Mouse (Mus musculus) cerebellum, postnatal 36 days (tissue): ENCODE results near the gene H2al1n.
"Not testable (repeated sequence)": the region's sequence is repeated elsewhere in the genome, so short reads cannot be mapped to it uniquely, and the experiment has no call there.

Experiments used
- DNase-seq, 2 experiments: peaks; one replicate each; pipeline ENCODE4 v3.0.0; 2021 to 2022; ENCODE audit warnings: mixed read lengths in 2 of 2

Gene H2al1n

DNA sequence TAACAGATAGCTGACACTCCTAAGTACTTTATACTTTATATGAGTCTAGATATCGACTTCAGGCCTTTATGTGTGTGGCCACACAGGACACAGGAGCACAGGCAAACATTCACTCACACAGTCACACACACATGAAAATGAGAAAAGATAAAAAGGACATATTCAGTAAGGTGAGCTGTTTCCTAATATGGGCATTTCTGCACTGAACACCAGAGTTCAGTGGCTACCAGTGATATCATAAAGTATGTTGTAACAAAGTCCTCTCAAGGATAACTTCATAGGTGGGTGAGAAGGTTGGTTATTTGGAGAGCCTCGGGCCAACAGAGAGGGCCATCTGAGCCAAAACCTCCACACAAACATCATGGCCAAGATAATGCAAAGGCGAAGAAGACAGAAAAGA, at the start of gene H2al1n:
H2al1n (plus strand) TSS at position 301 of the 400 bp plus-strand sequence.
- DNase-seq, result not testable (repeated sequence)

DNA sequence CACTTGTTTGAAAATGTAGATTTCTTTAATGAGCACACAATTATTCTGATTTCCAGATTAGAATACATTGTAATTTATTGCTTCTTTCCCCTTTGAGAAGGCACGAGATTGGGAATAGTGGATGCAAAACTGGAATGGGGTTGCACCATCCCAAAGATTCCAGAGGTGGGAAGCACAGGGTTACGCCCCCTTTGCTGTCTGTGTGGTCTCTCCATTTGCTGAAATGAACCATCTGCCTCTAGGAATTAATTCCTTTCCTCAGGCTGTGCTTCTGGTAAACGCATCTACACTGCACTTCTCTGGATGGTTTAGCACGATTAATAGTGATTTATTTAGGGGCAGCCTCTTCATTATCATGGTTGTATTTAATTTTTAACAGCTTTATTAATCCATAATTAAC, 11.7 kb upstream of the H2al1n start:
- DNase-seq, result no peak

DNA sequence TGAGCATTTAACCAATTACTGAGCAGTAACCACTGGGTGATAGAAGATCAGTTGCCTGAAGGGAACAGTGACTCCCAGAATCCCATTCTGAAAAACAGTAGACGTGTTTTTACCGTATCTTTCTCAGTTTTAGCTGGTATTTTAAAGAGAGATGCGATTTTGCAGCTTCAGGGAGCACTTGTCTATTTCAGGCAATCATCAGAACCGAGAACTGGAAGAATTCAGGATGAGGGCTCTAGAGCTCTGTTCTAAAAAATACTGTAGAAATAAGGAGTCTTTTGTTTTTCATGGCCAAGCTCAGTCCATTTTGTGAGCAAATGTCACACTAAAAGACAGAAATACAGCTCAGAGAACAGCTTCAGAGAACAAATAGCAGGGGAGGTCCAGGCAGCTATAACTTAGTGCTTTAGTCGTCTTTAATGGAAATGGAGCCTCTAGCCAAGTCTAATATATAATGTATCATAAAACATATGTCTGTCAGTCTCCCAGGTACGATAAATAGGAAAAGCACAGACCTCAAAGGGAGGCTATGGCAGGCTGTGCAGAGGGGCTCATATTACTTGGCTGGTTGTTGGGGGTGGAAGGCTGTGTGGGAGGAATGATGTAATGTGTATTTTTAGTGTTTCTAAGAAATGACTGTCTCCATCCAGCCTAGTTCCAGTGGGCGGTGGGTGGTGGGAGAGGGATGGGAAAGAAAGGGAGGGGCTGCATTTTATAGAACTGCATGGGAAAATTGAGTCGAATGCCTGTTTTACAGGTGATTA, 4.7 kb upstream of the H2al1n start:
- no peak for DNase-seq

DNA sequence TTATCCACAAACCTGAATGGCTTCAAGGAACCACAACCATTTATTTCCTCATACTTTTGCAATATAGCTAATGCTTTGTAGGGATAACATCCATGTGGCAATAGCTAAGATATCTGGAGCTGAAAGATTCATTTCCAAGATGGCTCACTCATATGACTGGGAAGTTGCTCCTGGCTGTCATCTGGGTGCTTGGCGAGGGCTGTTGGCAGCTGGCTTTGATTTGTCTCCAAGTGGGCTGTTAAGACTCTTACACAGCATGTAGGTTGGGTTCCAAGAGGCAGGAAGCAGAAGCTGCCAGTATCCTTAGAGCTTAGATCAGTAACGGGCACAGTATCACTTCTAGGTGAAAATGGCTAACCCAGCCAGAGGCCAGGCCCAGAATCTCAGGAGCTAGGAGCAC, 18.3 kb downstream of the H2al1n start:
- no peak for DNase-seq

DNA sequence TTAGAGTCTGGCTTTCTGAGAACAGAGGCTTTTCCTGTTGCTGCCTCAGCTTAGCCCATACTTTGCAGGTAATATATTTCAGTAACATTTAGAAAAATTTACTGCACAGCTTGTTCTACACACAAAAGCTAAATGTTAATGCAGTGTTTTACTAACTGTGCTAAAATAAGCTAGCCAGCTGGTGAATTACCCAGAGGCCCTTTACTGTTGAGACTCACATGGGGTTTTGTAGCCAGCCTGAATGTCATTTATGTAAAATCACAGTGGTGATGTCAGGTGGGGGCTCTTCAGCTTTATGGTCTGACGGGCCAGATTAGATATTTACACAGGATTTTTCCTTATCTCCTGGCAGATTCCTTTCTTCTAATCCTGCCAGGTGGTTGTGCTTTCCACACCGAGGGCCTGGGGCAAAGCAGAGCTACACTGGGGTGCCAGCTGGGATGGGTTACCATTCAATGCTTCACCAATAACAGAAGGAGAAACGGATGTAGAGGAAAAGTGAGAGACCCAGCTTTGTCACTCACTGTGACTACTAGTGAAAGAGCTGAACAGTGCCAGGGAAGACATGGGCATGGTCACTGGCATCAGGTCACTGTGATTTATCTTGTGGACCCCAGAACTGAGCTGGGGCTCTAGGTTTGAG, 48.8 kb downstream of the H2al1n start:
- DNase-seq, result no peak
